Mouse (Mus musculus) hindbrain, embryonic 11.5 days (tissue): ENCODE measurements around the gene 0610037L13Rik. TPM values are rescaled to one million over a fixed set of nuclear protein-coding genes. Genes with fewer than 3 reads are reported as not detected.
A peak's percentile ranks its signal among the peaks of the same experiment; 100 is the strongest.

Experiments
- ATAC-seq: fragments of 200-750 bp; cut with Nextera tagmentation; 2 replicates; pipeline ENCODE4 v1.8.0; 2017; ENCODE audit warnings: mild to moderate bottlenecking, moderate TSS enrichment, moderate library complexity; ENCODE audit not compliant: low FRiP score
- DNase-seq: peaks from one replicate; pipeline ENCODE4 v3.0.0-alpha.2; 2015; ENCODE audit warnings: low spot score
- H3K27ac ChIP-seq: fragments of 300-500 bp; sonication (generic); 2 replicates; pipeline ENCODE4 v1.5.1; 2014; ENCODE audit warnings: mild to moderate bottlenecking, low read depth, low read length
- H3K27me3 ChIP-seq: fragments of 300-500 bp; sonication (generic); 2 replicates; pipeline ENCODE4 v1.6.1; 2014; ENCODE audit warnings: mild to moderate bottlenecking, low read length, moderate library complexity, mixed read lengths; ENCODE audit not compliant: control insufficient read depth, insufficient read depth
- H3K36me3 ChIP-seq: fragments of 300-500 bp; sonication (generic); 2 replicates; pipeline ENCODE4 v1.6.1; 2014; ENCODE audit warnings: mild to moderate bottlenecking, low read length, moderate library complexity, mixed read lengths; ENCODE audit not compliant: control insufficient read depth, insufficient read depth
- H3K4me1 ChIP-seq: fragments of 300-500 bp; sonication (generic); replicated peaks from 2 replicates; pipeline ENCODE4 v1.6.1; 2014; ENCODE audit warnings: low read length, mixed read lengths; ENCODE audit not compliant: control insufficient read depth, insufficient read depth
- H3K4me2 ChIP-seq: fragments of 300-500 bp; sonication (generic); replicated peaks from 2 replicates; pipeline ENCODE4 v1.6.1; 2014; ENCODE audit warnings: mild to moderate bottlenecking, low read depth, low read length
- H3K4me3 ChIP-seq: fragments of 300-500 bp; sonication (generic); 2 replicates; pipeline ENCODE4 v1.5.1; 2014; ENCODE audit warnings: low read depth, low read length
- H3K9ac ChIP-seq: fragments of 300-500 bp; sonication (generic); 2 replicates; pipeline ENCODE4 v1.6.1; 2014; ENCODE audit warnings: low read depth, low read length
- H3K9me3 ChIP-seq: fragments of 300-500 bp; sonication (generic); 2 replicates; pipeline ENCODE4 v1.6.1; 2016; ENCODE audit warnings: low read length; ENCODE audit not compliant: control insufficient read depth
- WGBS: fragments of 180-500 bp; shearing (Covaris S2); extraction: QIAGEN DNeasy Blood & Tissue Kit; methylation state at CpG from one replicate; pipeline ENCODE4 v1.1.7; 2014; 5-methylcytosine and 5-hydroxymethylcytosine counted together
- polyA plus RNA-seq: library from polyadenylated mRNA; unstranded; fragments of >200 nt; fragmentation: Nextera tagmentation; extraction: Ambion mirVana; gene quantifications from 2 replicates; pipeline ENCODE4 v1.2.1, GENCODE M21; 2014

The 0610037L13Rik gene
- polyA plus RNA-seq, 1 experiment from 2014 or later, result 135 TPM

- DNase-seq, result peak; percentile 98
- H3K36me3 ChIP-seq, result no peaks in the 10 kb centered on the region
- peak; percentile 96 for ATAC-seq
- no peaks in the 10 kb centered on the region for H3K27me3 ChIP-seq
- no peak within 1 kb of the TSS; the same call in 1 of the 2 replicates for H3K27ac ChIP-seq
- peak within 1 kb of the TSS; percentile 86 for H3K9ac ChIP-seq
- WGBS, result 1% methylated on average over 38 of the region's 38 CpGs
- H3K4me2 ChIP-seq, result peak within 1 kb of the TSS; percentile 80
- peaks cover 2% of the 10 kb centered on the region; the same call in 1 of the 2 replicates for H3K4me1 ChIP-seq
- H3K4me3 ChIP-seq, result peak within 1 kb of the TSS; percentile 75
- H3K9me3 ChIP-seq, result no peaks in the 10 kb centered on the region
Measured at GRCm38 (mm10) chr4:107923145-107923802, 33.7 kb downstream of the 0610037L13Rik start, which contains the start of gene Cpt2. TSS of gene Cpt2 (minus strand) at chr4:107923610.

- peak overlapping the region; percentile 75 for H3K4me3 ChIP-seq
- peaks cover 2% of the 10 kb centered on the region; the same call in 1 of the 2 replicates for H3K4me1 ChIP-seq
- H3K9me3 ChIP-seq, result no peaks in the 10 kb centered on the region
- H3K9ac ChIP-seq, result no peak overlapping the region; the same call in 1 of the 2 replicates
- no peaks in the 10 kb centered on the region for H3K27me3 ChIP-seq
- DNase-seq (no peak), ATAC-seq (peak; percentile 67)
- H3K4me2 ChIP-seq, result peak overlapping the region; percentile 80
- no peaks in the 10 kb centered on the region for H3K36me3 ChIP-seq
- WGBS, result 57% methylated on average over 7 of the region's 7 CpGs
- H3K27ac ChIP-seq, result no peak overlapping the region
Measured at GRCm38 (mm10) chr4:107923803-107924194, 34.2 kb downstream of the 0610037L13Rik start.

- H3K9ac ChIP-seq, result no peak overlapping the region
- H3K4me1 ChIP-seq, result no peaks in the 10 kb centered on the region; the same call in 1 of the 2 replicates
- no peak overlapping the region for H3K4me3 ChIP-seq
- no peaks in the 10 kb centered on the region for H3K9me3 ChIP-seq
- ATAC-seq (no peak), DNase-seq (no peak)
- H3K36me3 ChIP-seq, result no peaks in the 10 kb centered on the region
- WGBS, result 77% methylated on average over 2 of the region's 2 CpGs
- no peak overlapping the region for H3K4me2 ChIP-seq
- H3K27me3 ChIP-seq, result no peaks in the 10 kb centered on the region
- H3K27ac ChIP-seq, result no peak overlapping the region
Measured at GRCm38 (mm10) chr4:107928269-107928668, 38.7 kb downstream of the 0610037L13Rik start.

- Histone ChIP-seq H3K4me2 (no peak overlapping the region), H3K9me3 (no peaks in the 10 kb centered on the region), H3K27me3 (no peaks in the 10 kb centered on the region), H3K4me1 (no peaks in the 10 kb centered on the region; the same call in 1 of the 2 replicates), H3K9ac (no peak overlapping the region), H3K4me3 (no peak overlapping the region), H3K27ac (no peak overlapping the region), H3K36me3 (no peaks in the 10 kb centered on the region)
- no peak for DNase-seq
- 79% methylated on average over 2 of the region's 2 CpGs for whole genome bisulfite sequencing
- no peak for ATAC-seq
Measured at GRCm38 (mm10) chr4:107928726-107929125, 39.1 kb downstream of the 0610037L13Rik start.

- H3K9ac ChIP-seq, result no peak overlapping the region
Measured at GRCm38 (mm10) chr4:107931453-107931852, 41.8 kb downstream of the 0610037L13Rik start.

GRCm38 (mm10) chr4:107933239-107933638 is 43.6 kb downstream of the 0610037L13Rik start:
- Histone ChIP-seq H3K27ac (no peak overlapping the region), H3K9me3 (no peaks in the 10 kb centered on the region), H3K36me3 (no peaks in the 10 kb centered on the region), H3K4me1 (no peaks in the 10 kb centered on the region), H3K27me3 (no peaks in the 10 kb centered on the region), H3K4me3 (no peak overlapping the region), H3K9ac (no peak overlapping the region), H3K4me2 (no peak overlapping the region)
- ATAC-seq (no peak), DNase-seq (no peak)
- 85% methylated on average over 8 of the region's 8 CpGs for WGBS

More at GRCm38 (mm10) chr4:107931453-107931852, 41.8 kb downstream of the 0610037L13Rik start:
- H3K4me3 ChIP-seq, result no peak overlapping the region
- H3K4me2 ChIP-seq, result no peak overlapping the region
- ATAC-seq, result no peak
- 72% methylated on average over 3 of the region's 3 CpGs for WGBS
- H3K36me3 ChIP-seq, result no peaks in the 10 kb centered on the region
- no peaks in the 10 kb centered on the region for H3K9me3 ChIP-seq
- no peak for DNase-seq
- H3K4me1 ChIP-seq, result no peaks in the 10 kb centered on the region
- H3K27me3 ChIP-seq, result no peaks in the 10 kb centered on the region
- H3K27ac ChIP-seq, result no peak overlapping the region

DNA sequence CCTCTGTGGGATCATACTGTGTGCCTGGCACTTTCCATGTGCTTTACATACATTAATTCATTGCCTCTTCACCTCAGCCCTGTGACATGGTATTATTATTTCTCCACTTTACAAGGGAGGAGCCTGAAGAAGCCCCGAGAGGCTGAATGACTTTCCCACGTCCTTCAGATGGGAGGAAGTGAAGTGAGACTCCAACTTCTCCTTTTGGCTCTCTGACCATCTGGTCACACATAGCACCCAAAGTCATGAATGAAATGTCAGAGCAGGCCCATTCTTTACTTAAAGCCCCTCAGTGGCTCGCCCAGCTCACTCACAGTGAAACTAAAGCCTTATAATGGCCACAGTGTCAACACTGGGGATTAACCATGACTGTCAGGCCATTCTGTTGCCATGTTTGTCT is 45.6 kb downstream of the 0610037L13Rik start:
- DNase-seq (no peak), ATAC-seq (no peak)
- Histone ChIP-seq H3K9ac (no peak overlapping the region), H3K27ac (no peak overlapping the region), H3K9me3 (no peaks in the 10 kb centered on the region), H3K4me2 (no peak overlapping the region), H3K4me1 (no peaks in the 10 kb centered on the region), H3K36me3 (no peaks in the 10 kb centered on the region), H3K27me3 (no peaks in the 10 kb centered on the region), H3K4me3 (no peak overlapping the region)
- 79% methylated on average over 3 of the region's 3 CpGs for WGBS

DNA sequence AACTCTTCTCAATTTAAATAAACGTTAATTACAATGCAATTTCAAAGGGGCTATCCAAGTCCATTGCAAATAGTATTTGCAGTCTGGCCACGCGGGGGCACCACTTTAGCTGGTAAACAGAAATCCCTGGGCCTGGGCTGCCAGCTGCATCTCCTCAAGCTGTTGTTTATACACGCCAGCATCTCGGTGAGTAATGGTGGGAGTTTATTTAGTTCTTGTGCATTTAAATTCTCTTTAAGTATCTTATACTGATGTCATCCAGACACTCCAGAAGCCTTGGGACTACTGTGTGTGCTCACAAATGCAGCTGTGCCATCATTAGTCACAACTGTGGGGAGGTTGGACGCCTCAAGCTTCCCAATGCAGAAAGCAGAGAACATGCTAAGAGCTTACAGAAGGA is 47.7 kb downstream of the 0610037L13Rik start:
- 32% methylated on average over 6 of the region's 6 CpGs for WGBS
- no peaks in the 10 kb centered on the region for H3K9me3 ChIP-seq
- DNase-seq, result peak; percentile 71
- H3K36me3 ChIP-seq, result no peaks in the 10 kb centered on the region
- H3K27ac ChIP-seq, result no peak overlapping the region
- no peaks in the 10 kb centered on the region for H3K27me3 ChIP-seq
- H3K9ac ChIP-seq, result no peak overlapping the region
- ATAC-seq, result no peak
- H3K4me3 ChIP-seq, result no peak overlapping the region
- H3K4me1 ChIP-seq, result no peaks in the 10 kb centered on the region
- H3K4me2 ChIP-seq, result no peak overlapping the region

GRCm38 (mm10) chr4:107938124-107938523 is 48.5 kb downstream of the 0610037L13Rik start:
- H3K4me1 ChIP-seq, result no peaks in the 10 kb centered on the region
- no peaks in the 10 kb centered on the region for H3K9me3 ChIP-seq
- no peak overlapping the region for H3K4me3 ChIP-seq
- no peaks in the 10 kb centered on the region for H3K27me3 ChIP-seq
- H3K9ac ChIP-seq, result no peak overlapping the region
- H3K27ac ChIP-seq, result no peak overlapping the region
- DNase-seq, result no peak
- no peak for ATAC-seq
- WGBS, result 84% methylated on average over 2 of the region's 2 CpGs
- no peaks in the 10 kb centered on the region for H3K36me3 ChIP-seq
- no peak overlapping the region for H3K4me2 ChIP-seq
